Mouse (Mus musculus) lung, embryonic 14.5 days (tissue): Measurements from ENCODE around the gene Nat14. TPM values are rescaled to one million over a fixed set of nuclear protein-coding genes. Genes with fewer than 3 reads are reported as not detected.

Experiments
- ATAC-seq: fragments of 200-750 bp; cut with Nextera tagmentation; 2 replicates; pipeline ENCODE4 v1.8.0; 2017; ENCODE audit warnings: mild to moderate bottlenecking, moderate TSS enrichment, moderate library complexity; ENCODE audit not compliant: insufficient read depth
- DNase-seq: peaks from one replicate; pipeline ENCODE4 v3.0.0-alpha.2; 2015
- H3K27ac ChIP-seq: fragments of 300-500 bp; sonication (generic); 2 replicates; pipeline ENCODE4 v1.5.1; 2014; ENCODE audit warnings: low read depth, mild to moderate bottlenecking, moderate library complexity
- H3K27me3 ChIP-seq: fragments of 300-500 bp; sonication (generic); 2 replicates; pipeline ENCODE4 v1.6.1; 2014; ENCODE audit warnings: low read length, control low read depth; ENCODE audit not compliant: insufficient read depth
- H3K36me3 ChIP-seq: fragments of 300-500 bp; sonication (generic); 2 replicates; pipeline ENCODE4 v1.6.1; 2014; ENCODE audit warnings: control low read depth; ENCODE audit not compliant: insufficient read depth
- H3K4me1 ChIP-seq: fragments of 300-500 bp; sonication (generic); 2 replicates; pipeline ENCODE4 v1.6.1; 2014; ENCODE audit warnings: antibody characterized with exemption, control low read depth; ENCODE audit not compliant: insufficient read depth
- H3K4me2 ChIP-seq: fragments of 300-500 bp; sonication (generic); 2 replicates; pipeline ENCODE4 v1.6.1; 2014; ENCODE audit warnings: mild to moderate bottlenecking
- H3K4me3 ChIP-seq: fragments of 300-500 bp; sonication (generic); 2 replicates; pipeline ENCODE4 v1.5.1; 2014; ENCODE audit warnings: low read depth, low read length
- H3K9ac ChIP-seq: fragments of 300-500 bp; sonication (generic); 2 replicates; pipeline ENCODE4 v1.6.1; 2014
- H3K9me3 ChIP-seq: fragments of 300-500 bp; sonication (generic); 2 replicates; pipeline ENCODE4 v1.6.1; 2016; ENCODE audit warnings: low read depth, low read length, control low read depth
- CTCF ChIP-seq: IDR thresholded peaks from 2 replicates; pipeline ENCODE4 v1.5.1; 2016; ENCODE audit warnings: antibody characterized with exemption, low read depth
- WGBS: fragments of 180-500 bp; shearing (Covaris S2); extraction: QIAGEN DNeasy Blood & Tissue Kit; methylation state at CpG from one replicate; pipeline ENCODE4 v1.1.7; 2014; 5-methylcytosine and 5-hydroxymethylcytosine counted together
- polyA plus RNA-seq: library from polyadenylated mRNA; unstranded; fragments of >200 nt; fragmentation: Nextera tagmentation; extraction: Ambion mirVana; gene quantifications from 2 replicates; pipeline ENCODE4 v1.2.1, GENCODE M21; 2014

The Nat14 gene
- polyA plus RNA-seq, 1 experiment from 2014 or later, result 2.3 TPM

- 73% methylated on average over 5 of the region's 5 CpGs for whole genome bisulfite sequencing
- H3K9me3 ChIP-seq, result no peaks in the 10 kb centered on the region
- ATAC-seq (no peak), DNase-seq (no peak)
- H3K27me3 ChIP-seq, result no peaks in the 10 kb centered on the region
- no peak overlapping the region for H3K27ac ChIP-seq
- H3K4me3 ChIP-seq, result no peak overlapping the region
- H3K4me1 ChIP-seq, result no peaks in the 10 kb centered on the region
- H3K9ac ChIP-seq, result no peak overlapping the region
- no peak overlapping the region for H3K4me2 ChIP-seq
- H3K36me3 ChIP-seq, result no peaks in the 10 kb centered on the region
- no peak for TF ChIP-seq CTCF
These were observed 43.2 kb downstream of the Nat14 start for GRCm38 (mm10) chr7:4964988-4965387.

GRCm38 (mm10) chr7:4971068-4971467 lies 49.2 kb downstream of the Nat14 start, which contains the start of gene Sbk3:
TSS of gene Sbk3 (minus strand) at chr7:4971168.
- no peaks in the 10 kb centered on the region for H3K27me3 ChIP-seq
- H3K36me3 ChIP-seq, result no peaks in the 10 kb centered on the region
- H3K9ac ChIP-seq, result no peak within 1 kb of the TSS
- H3K4me2 ChIP-seq, result no peak within 1 kb of the TSS
- WGBS, result 38% methylated on average over 6 of the region's 6 CpGs
- H3K4me1 ChIP-seq, result no peaks in the 10 kb centered on the region
- no peaks in the 10 kb centered on the region for H3K9me3 ChIP-seq
- no peak; the same call in 1 of the 2 replicates for ATAC-seq
- H3K27ac ChIP-seq, result peak within 1 kb of the TSS; percentile 15; the same call in 1 of the 2 replicates
- H3K4me3 ChIP-seq, result no peak within 1 kb of the TSS
- no peak for TF ChIP-seq CTCF
- DNase-seq, result no peak

GRCm38 (mm10) chr7:4971710-4972109 lies 49.9 kb downstream of the Nat14 start:
- Histone ChIP-seq H3K9me3 (no peaks in the 10 kb centered on the region), H3K4me2 (no peak overlapping the region), H3K27me3 (no peaks in the 10 kb centered on the region), H3K4me1 (no peaks in the 10 kb centered on the region), H3K27ac (peak overlapping the region; percentile 15; the same call in 1 of the 2 replicates), H3K4me3 (no peak overlapping the region), H3K9ac (no peak overlapping the region), H3K36me3 (no peaks in the 10 kb centered on the region)
- ATAC-seq, result peak; percentile 84
- TF ChIP-seq CTCF, result no peak
- peak; percentile 65 for DNase-seq
- WGBS, result 11% methylated on average over 7 of the region's 7 CpGs

DNA sequence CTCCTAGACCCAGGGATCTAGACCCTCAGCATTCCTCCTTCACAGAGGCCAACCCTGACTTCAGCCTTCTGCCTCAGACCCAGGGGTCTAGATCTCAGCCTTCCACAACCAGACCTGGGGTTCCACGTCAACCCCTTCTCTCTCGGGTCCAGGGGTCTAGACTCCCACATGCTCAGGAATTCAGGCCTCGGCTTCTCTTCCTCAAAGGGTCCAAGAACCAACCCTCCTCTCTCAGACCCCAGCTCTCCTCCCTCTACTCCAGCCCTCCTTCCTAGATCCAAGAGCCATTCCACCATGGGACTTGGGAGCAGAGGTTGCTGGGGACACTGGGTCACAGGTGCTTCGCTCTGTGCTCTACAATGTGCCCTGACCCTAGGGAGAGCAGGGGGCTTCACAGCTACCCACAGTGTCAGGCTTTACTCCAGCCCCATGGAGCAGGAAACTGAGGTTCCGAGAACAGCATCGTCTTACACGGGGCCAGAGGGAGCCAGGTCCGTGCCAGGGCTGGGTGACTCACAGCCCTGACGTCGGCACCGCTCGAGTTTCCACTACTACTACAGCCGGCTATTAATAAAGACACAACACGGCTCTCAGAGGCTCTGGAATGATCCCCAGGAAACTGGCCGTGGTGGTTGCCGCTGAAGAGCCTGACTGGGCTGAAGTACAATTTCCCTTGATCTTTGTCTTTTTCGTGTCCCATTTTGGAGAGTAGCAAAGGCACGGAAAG lies 50.7 kb downstream of the Nat14 start:
- no peak overlapping the region for H3K4me2 ChIP-seq

More for the DNA sequence above, 50.7 kb downstream of the Nat14 start:
- H3K27me3 ChIP-seq, result no peaks in the 10 kb centered on the region
- whole genome bisulfite sequencing, result 64% methylated on average over 18 of the region's 18 CpGs
- H3K4me3 ChIP-seq, result no peak overlapping the region
- no peak for TF ChIP-seq CTCF
- no peaks in the 10 kb centered on the region for H3K4me1 ChIP-seq
- no peak overlapping the region for H3K9ac ChIP-seq
- no peaks in the 10 kb centered on the region for H3K36me3 ChIP-seq
- 0 out of 2 replicates have a peak, but pooled peaks have one; percentile 1 for ATAC-seq
- H3K9me3 ChIP-seq, result no peaks in the 10 kb centered on the region
- DNase-seq, result peak; percentile 15
- peak overlapping the region; percentile 15 for H3K27ac ChIP-seq

Other genes with a start within 250 kb of the Nat14 start
- 94.0 and 98.5 TPM in 2 replicates for gene Hspbp1, start 237.0 kb upstream of the Nat14 start, polyA plus RNA-seq
- 1.4 and 1.6 TPM in 2 replicates for gene Brsk1, start 231.4 kb upstream of the Nat14 start, polyA plus RNA-seq
- gene Tmem150b, start 196.8 kb upstream of the Nat14 start, polyA plus RNA-seq, result not detected in 2 replicates
- 51.3 and 53.1 TPM in 2 replicates for gene Kmt5c, start 181.9 kb upstream of the Nat14 start, polyA plus RNA-seq
- gene Cox6b2, start 168.9 kb upstream of the Nat14 start, polyA plus RNA-seq, result 37.3 and 40.1 TPM in 2 replicates
- gene Fam71e2, start 150.7 kb upstream of the Nat14 start, polyA plus RNA-seq, result not detected in 2 replicates
- not detected in 2 replicates for gene Il11, start 139.2 kb upstream of the Nat14 start, polyA plus RNA-seq
- gene Tmem190, start 139.1 kb upstream of the Nat14 start, polyA plus RNA-seq, result not detected in 2 replicates
- gene Tmem238, start 132.4 kb upstream of the Nat14 start, polyA plus RNA-seq, result 11.6 and 11.7 TPM in 2 replicates
- gene Rpl28, start 129.2 kb upstream of the Nat14 start, polyA plus RNA-seq, result 294 and 337 TPM in 2 replicates
- gene Ube2s, start 109.4 kb upstream of the Nat14 start, polyA plus RNA-seq, result 428 and 470 TPM in 2 replicates
- gene Shisa7, start 77.3 kb upstream of the Nat14 start, polyA plus RNA-seq, result 1.1 and 1.3 TPM in 2 replicates
- gene Isoc2b, start 51.8 kb upstream of the Nat14 start, polyA plus RNA-seq, result 5.8 and 6.1 TPM in 2 replicates
- 0.88 and 0.91 TPM in 2 replicates for gene Isoc2a, start 44.9 kb upstream of the Nat14 start, polyA plus RNA-seq
- gene Gm36210, start 15.5 kb upstream of the Nat14 start, polyA plus RNA-seq, result not detected in 2 replicates
- 4.2 and 4.3 TPM in 2 replicates for gene Zfp628, start 6.8 kb upstream of the Nat14 start, polyA plus RNA-seq
- 2.1 and 2.2 TPM in 2 replicates for gene Ssc5d, start 3.8 kb downstream of the Nat14 start, polyA plus RNA-seq
- gene Sbk2, start 42.4 kb downstream of the Nat14 start, polyA plus RNA-seq, result 0.13 and 0.46 TPM in 2 replicates
- gene Sbk3, start 49.1 kb downstream of the Nat14 start, polyA plus RNA-seq, result 0.76 and 0.87 TPM in 2 replicates
- 35.1 and 35.9 TPM in 2 replicates for gene Zfp579, start 74.1 kb downstream of the Nat14 start, polyA plus RNA-seq
- gene Zfp524, start 92.4 kb downstream of the Nat14 start, polyA plus RNA-seq, result 13.6 and 13.8 TPM in 2 replicates
- gene Fiz1, start 92.7 kb downstream of the Nat14 start, polyA plus RNA-seq, result 41.9 and 46.4 TPM in 2 replicates
- 0.74 TPM in 1 of 2 replicates, not detected in the other for gene Gm44973, start 93.5 kb downstream of the Nat14 start, polyA plus RNA-seq
- 7.4 TPM in 2 replicates for gene Zfp865, start 98.3 kb downstream of the Nat14 start, polyA plus RNA-seq
- 5.6 and 6.0 TPM in 2 replicates for gene Ccdc106, start 98.5 kb downstream of the Nat14 start, polyA plus RNA-seq
- gene 4632433K11Rik, start 112.1 kb downstream of the Nat14 start, polyA plus RNA-seq, result not detected in 2 replicates
- gene Zfp784, start 116.4 kb downstream of the Nat14 start, polyA plus RNA-seq, result 4.2 and 4.6 TPM in 2 replicates
- 44.5 and 45.1 TPM in 2 replicates for gene Zfp580, start 129.5 kb downstream of the Nat14 start, polyA plus RNA-seq
- gene U2af2, start 140.1 kb downstream of the Nat14 start, polyA plus RNA-seq, result 145 and 162 TPM in 2 replicates
- gene Epn1, start 158.2 kb downstream of the Nat14 start, polyA plus RNA-seq, result 76.0 and 77.9 TPM in 2 replicates
- gene Rfpl4, start 194.9 kb downstream of the Nat14 start, polyA plus RNA-seq, result not detected in 2 replicates
- 0.31 and 0.61 TPM in 2 replicates for gene Rasl2-9, start 203.9 kb downstream of the Nat14 start, polyA plus RNA-seq
- 0.03 TPM in 1 of 2 replicates, not detected in the other for gene Vmn1r55, start 227.6 kb downstream of the Nat14 start, polyA plus RNA-seq